Mouse (Mus musculus) adrenal gland, postnatal 10 days (tissue): ENCODE data around the gene Rps27. TPM values are rescaled to one million over a fixed set of nuclear protein-coding genes. Genes with fewer than 3 reads are reported as not detected.
A peak's percentile ranks its signal among the peaks of the same experiment; 100 is the strongest.

Source experiments
- DNase-seq: peaks from one replicate; pipeline ENCODE4 v3.0.0; 2021; ENCODE audit warnings: mixed read lengths
- total RNA-seq, 2 experiments: library from RNA; stranded (reverse); gene quantifications; 2 replicates each; pipeline ENCODE4 v1.2.3; 2021

The Rps27 gene
- total RNA-seq, 2 experiments from 2014 or later = 1,820 to 1,837 TPM

GRCm38 (mm10) chr3:90183581-90183980, 29.9 kb downstream of the Rps27 start:
- peak; percentile 50 for DNase-seq

DNA sequence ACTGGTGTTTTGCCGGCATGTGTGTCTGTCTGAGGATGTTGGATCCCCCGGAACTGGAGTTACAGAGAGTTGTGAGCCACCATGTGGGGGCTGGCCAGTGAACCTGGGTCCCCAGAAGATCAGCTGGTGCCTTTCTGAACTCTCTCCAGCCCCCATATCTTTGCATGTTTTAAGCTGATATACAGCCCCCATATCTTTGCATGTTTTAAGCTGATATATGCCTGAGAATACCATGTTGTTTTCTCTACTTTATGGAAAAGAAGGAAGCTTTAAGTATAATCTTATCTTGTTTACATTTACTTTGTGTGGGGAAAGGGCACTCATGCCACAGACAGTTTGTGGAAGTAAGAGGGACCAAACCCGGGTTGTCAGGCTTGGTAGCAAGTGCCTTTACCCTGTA, 33.9 kb downstream of the Rps27 start:
- DNase-seq = no peak

Other genes with a start within 250 kb of the Rps27 start
- gene Hax1, start 214.9 kb downstream of the Rps27 start, total RNA-seq = 100 to 1,000 TPM in 1 of 2 experiments, 10 to 100 TPM in 1; 92.7 to 110 TPM
- gene 4933434E20Rik, start 162.0 kb downstream of the Rps27 start, total RNA-seq = 10 to 100 TPM; 64.6 to 66.5 TPM
- 100 to 1,000 TPM; 152 to 166 TPM for gene Ubap2l, start 161.0 kb downstream of the Rps27 start, total RNA-seq
- 100 to 1,000 TPM; 165 to 251 TPM for gene Tpm3, start 141.0 kb downstream of the Rps27 start, total RNA-seq
- under 1 TPM; 0.24 to 0.42 TPM for gene Nup210l, start 109.5 kb downstream of the Rps27 start, total RNA-seq
- 10 to 100 TPM; 30.6 to 39.6 TPM for gene Rab13, start within 50 bp of the Rps27 start, total RNA-seq
- 10 to 100 TPM; 57.2 to 57.9 TPM for gene Jtb, start 17.9 kb upstream of the Rps27 start, total RNA-seq
- gene Creb3l4, start 29.9 kb upstream of the Rps27 start, total RNA-seq = under 1 TPM; 0.36 to 0.55 TPM
- 100 to 1,000 TPM; 114 to 118 TPM for gene Slc39a1, start 34.5 kb upstream of the Rps27 start, total RNA-seq
- 10 to 100 TPM; 36.1 to 47.7 TPM for gene Crtc2, start 40.5 kb upstream of the Rps27 start, total RNA-seq
- 10 to 100 TPM in 1 of 2 experiments, 1 to 10 TPM in 1; 8.5 to 17.0 TPM for gene Dennd4b, start 51.5 kb upstream of the Rps27 start, total RNA-seq
- 10 to 100 TPM; 55.5 to 65.9 TPM for gene Gatad2b, start 79.5 kb upstream of the Rps27 start, total RNA-seq
- gene Slc27a3, start 176.3 kb upstream of the Rps27 start, total RNA-seq = 10 to 100 TPM; 55.2 to 65.9 TPM
- 10 to 100 TPM; 46.8 to 51.6 TPM for gene Ints3, start 220.0 kb upstream of the Rps27 start, total RNA-seq